Mouse (Mus musculus) left cerebral cortex, postnatal 36 days (tissue): ENCODE measurements around the gene Mthfsd. TPM values are rescaled to one million over a fixed set of nuclear protein-coding genes. Genes with fewer than 3 reads are reported as not detected.

ENCODE experiments used
- DNase-seq, 2 experiments: peaks; one replicate each; pipeline ENCODE4 v3.0.0; 2021 to 2022; ENCODE audit warnings: low spot score in 2 of 2, mixed read lengths in 1 of 2
- intact Hi-C: fragments of 180-260 bp; cut with DNase I; formaldehyde crosslinking; loops from one replicate; pipeline ENCODE4 v1.15.1; 2025
- total RNA-seq, 2 experiments: library from RNA; stranded (reverse); gene quantifications; 2 replicates each; pipeline ENCODE4 v1.2.3; 2021

Mthfsd gene
- total RNA-seq, 2 experiments from 2014 or later, result 39.1 to 41.1 TPM

DNA sequence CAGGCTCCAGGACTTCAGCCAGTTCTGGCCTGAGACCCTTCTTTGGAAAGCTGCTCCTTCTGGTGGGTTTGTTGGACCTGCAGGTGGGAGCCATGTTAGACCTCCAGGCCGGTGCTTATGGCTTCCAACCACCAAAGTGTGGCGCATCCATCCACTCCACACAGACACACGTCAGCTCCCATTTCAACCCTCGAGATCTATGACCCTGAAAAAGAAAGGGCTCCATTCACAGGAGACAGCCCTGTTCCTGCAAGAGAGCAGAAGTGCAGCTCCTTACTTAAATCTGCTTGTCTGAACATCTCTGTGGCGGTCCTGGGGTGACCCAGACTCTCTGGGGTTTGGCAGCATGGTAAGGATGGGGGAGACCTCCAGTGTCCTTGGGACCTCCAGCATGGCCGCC is 14.7 kb downstream of the Mthfsd start:
- intact Hi-C loops, result loop anchor here (5.0 kb wide), 1 partner anchor 416 kb away; no protein-coding TSS in a partner anchor
- no peak for DNase-seq

- intact Hi-C loops, result loop anchor here (1.0 to 5.0 kb wide), 2 partner anchors 271 to 415 kb away; no protein-coding TSS in a partner anchor
- DNase-seq, result peak; percentile 70 to 80
Observed at GRCm38 (mm10) chr8:121092627-121093026, 15.6 kb downstream of the Mthfsd start.

DNA sequence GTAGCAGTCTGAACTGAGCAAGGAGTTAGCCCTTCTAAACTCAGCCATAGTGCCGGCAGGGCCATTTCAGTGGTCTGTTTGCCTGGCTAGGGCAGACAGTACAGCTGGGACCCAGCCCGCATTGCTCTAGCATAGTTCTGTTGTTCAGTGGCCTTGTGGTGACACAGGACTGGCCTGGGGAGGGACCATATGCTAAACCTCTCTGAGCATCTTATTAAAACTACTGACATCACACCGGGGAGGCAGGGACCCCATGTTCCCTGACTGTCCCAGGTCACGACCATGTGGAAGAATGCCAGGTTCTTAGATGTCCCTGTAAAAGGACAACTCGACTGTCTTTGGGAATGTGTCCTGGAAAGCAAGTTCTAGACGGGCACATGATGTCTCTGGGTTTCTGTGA is 16.1 kb downstream of the Mthfsd start:
- intact Hi-C loops, result loop anchor here (1.0 to 5.0 kb wide), 2 partner anchors 271 to 415 kb away; no protein-coding TSS in a partner anchor
- DNase-seq, result no peak

DNA sequence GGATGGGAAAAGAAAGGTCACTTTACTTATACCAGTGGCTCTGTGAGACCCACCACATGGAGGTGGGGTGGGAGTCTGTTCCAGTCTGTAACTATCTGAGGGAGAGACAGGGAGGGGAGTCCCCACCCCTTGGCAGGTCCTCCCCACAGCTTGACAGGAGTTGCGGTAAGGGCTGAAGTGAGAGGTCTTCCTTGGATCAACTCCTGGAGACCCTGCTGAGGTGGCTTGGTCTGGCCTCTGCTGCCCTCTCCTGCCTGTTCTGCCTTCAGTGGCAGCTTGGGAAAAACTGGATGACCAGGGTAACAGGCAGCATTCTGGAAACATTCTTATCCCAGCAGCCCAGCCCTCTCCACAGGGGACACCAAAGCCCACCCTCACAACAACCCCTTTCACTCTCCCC is 17.5 kb downstream of the Mthfsd start:
- intact Hi-C loops, result loop anchor here (5.0 kb wide), 1 partner anchor 413 kb away; no protein-coding TSS in a partner anchor
- DNase-seq, result no peak

DNA sequence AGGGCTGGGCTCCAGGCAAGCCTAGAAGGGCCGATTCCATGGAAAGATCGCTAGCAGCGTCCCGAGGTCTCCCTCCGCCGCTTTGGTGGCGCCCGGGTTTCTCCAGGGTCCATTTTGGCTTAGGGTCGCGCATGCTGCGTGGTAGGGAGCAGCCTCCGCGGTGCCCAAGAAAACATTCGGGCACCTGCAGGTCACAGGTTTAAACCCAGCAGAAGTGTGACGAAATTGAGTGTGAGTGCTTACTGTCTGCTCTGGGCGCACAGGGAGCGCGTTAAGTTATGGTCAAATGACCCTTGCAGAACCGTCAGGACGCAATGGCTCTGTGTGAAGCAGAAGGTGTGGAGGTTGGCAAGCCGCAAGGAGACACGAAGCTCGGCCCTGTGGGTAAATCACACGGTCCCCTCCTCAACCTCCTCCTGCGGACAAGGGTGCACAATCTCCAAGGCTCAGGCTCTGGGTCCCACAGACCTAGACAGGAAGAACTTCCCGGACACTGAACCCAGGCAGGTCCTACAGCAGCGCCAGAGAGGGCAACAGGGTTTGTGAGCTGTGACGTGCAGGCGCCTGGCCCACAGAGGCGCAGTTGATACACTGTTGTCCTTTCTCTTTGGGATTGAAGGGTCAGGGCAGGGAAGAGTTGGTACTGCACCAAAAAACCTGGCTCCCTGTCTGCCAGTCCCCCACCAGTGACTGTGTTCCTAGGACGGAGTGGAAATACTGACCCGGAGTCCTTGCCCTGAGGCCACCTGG is 18.4 kb downstream of the Mthfsd start:
- intact Hi-C loops, result loop anchor here (5.0 kb wide), 1 partner anchor 413 kb away; no protein-coding TSS in a partner anchor

DNA sequence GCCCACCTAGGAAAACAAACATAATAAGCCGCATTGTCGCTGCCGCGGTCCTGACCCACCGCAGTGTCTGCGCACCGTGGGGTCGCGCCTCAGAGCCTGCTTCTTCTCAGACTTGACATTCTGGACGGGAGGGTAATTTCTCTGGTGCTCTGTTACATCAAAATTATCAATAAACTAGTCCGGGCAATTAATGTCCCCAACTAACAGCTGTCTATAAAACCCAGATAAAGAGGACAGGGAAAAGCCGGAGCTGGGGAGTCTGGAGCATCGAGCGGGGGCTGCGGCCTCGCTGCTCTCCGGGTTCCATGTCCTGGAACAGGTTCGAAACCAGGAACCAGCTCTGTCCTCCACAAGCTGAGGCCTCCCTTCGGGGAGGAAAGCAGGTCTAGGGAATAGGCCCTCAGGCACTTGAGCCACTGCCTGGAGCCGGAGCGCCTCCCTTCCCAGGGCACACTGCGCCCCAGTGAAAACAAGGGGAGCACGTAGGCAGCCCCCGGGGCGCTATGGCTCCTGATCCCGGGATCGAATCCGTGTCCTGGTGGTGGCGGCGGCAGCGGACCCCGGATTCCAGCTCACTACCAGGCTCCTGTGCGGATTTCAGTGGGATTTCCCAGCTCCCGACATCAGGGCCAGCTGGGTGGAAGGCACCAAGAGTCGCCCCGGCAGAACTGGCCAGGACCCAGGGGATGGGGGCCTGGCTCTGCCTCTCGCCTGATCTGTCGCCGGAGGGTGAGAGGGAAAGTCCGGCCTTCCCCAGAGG is 19.1 kb downstream of the Mthfsd start:
- intact Hi-C loops, result no loop called here
- DNase-seq, result no peak

More for the DNA sequence above, 18.4 kb downstream of the Mthfsd start:
- no peak for DNase-seq

DNA sequence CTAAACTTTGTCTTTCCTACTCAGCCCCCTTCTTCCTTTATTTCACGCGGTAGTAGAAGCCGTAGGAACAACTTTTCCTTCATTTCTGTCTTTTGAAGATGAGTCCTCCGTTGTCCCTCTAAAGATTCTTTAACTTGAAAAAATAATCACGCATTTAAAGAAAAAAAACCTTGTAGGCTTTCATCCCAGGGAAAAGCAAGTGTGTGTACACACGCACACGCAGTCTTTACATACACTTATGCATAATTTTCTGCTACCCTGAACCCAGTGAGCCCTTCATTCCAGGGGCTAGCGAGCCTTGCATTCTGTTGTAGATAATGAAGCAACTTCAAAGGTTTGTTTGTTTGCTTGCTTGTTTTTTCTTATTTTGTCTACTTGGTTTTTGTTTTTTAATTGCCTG is 19.9 kb downstream of the Mthfsd start:
- intact Hi-C loops, result no loop called here
- DNase-seq, result no peak

GRCm38 (mm10) chr8:121086004-121086900 is 21.9 kb downstream of the Mthfsd start:
- intact Hi-C loops, result no loop called here
- DNase-seq, result no peak

GRCm38 (mm10) chr8:121085561-121085960 is 22.6 kb downstream of the Mthfsd start:
- DNase-seq, result no peak
- intact Hi-C loops, result no loop called here

GRCm38 (mm10) chr8:121085011-121085410 is 23.2 kb downstream of the Mthfsd start:
- intact Hi-C loops, result no loop called here
- no peak for DNase-seq

DNA sequence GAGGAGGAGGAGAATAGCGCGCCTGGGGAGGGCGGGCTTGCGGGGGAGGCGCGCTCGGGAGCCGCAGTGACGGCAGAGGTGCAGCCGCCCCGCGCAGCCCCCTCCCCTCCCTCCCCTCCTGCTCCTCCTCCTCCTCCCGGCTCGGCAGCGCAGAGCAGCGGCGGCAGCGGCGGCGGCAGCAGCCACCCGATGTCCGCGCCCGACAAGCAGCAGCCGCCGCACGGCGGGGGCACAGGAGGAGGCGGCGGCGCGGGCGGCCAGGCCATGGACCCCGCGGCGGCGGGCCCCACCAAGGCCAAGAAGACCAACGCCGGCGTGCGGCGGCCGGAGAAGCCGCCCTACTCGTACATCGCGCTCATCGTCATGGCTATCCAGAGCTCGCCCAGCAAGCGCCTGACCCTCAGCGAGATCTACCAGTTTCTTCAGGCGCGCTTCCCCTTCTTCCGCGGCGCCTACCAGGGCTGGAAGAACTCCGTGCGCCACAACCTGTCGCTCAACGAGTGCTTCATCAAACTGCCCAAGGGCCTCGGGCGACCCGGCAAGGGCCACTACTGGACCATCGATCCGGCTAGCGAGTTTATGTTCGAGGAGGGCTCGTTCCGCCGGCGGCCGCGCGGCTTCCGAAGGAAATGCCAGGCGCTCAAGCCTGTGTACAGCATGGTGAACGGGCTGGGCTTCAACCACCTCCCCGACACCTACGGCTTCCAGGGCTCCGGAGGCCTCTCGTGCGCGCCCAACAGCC is 23.8 kb downstream of the Mthfsd start, which contains the start of gene Foxf1:
Gene Foxf1, plus strand, starts transcription at position 177 of the 742 bp plus-strand sequence.
- intact Hi-C loops, result loop anchor here (5.0 kb wide), 2 partner anchors 112 to 197 kb away; no protein-coding TSS in a partner anchor
- no peak for DNase-seq

- DNase-seq, result no peak
- intact Hi-C loops, result loop anchor here (5.0 kb wide), 2 partner anchors 112 to 197 kb away; no protein-coding TSS in a partner anchor
Observed at GRCm38 (mm10) chr8:121083936-121084209, 24.3 kb downstream of the Mthfsd start.

DNA sequence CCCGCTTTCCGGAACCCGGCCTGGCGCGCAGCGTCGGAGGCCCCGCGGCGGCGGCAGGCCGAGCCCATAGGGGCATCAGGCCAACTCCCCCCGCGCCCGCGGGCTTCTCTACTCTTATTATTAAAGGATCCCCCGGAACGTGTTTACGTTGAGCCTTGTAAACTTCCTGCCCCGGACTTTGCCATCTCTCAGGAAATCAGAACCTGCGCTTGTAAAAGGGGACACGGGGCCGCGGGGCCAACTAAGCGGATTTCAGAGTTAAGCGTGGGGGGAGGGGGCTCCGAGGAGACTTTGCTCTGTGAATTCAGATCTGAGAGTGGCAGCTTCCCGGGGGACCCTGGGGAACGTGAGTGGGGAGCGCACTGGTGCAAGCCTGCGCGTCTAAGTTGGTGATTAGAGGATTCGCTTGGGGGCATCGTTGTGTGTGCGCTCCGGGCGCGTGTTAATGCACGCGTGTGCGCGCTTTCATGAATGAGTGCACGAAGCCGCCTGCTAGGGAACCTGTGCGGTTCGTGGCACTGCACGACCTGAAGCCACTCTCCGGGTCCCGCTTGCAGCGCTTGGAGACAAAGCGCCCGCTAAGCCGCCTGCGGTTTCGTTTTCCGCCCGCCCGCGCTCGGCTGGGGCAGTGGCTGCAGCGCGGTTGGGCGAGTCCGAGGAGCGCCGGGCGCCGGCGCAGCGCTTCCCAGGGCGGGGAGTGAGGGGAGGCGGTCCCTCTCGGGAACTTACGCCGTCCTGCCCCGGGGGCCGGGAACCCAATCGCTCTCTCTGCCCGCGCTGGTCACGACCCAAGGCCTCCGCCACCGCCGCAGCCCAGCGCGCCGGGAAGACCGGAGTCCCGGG is 24.9 kb downstream of the Mthfsd start:
- intact Hi-C loops, result loop anchor here (5.0 kb wide), 2 partner anchors 111 to 196 kb away; no protein-coding TSS in a partner anchor
- DNase-seq, result peak; percentile 34 to 35

DNA sequence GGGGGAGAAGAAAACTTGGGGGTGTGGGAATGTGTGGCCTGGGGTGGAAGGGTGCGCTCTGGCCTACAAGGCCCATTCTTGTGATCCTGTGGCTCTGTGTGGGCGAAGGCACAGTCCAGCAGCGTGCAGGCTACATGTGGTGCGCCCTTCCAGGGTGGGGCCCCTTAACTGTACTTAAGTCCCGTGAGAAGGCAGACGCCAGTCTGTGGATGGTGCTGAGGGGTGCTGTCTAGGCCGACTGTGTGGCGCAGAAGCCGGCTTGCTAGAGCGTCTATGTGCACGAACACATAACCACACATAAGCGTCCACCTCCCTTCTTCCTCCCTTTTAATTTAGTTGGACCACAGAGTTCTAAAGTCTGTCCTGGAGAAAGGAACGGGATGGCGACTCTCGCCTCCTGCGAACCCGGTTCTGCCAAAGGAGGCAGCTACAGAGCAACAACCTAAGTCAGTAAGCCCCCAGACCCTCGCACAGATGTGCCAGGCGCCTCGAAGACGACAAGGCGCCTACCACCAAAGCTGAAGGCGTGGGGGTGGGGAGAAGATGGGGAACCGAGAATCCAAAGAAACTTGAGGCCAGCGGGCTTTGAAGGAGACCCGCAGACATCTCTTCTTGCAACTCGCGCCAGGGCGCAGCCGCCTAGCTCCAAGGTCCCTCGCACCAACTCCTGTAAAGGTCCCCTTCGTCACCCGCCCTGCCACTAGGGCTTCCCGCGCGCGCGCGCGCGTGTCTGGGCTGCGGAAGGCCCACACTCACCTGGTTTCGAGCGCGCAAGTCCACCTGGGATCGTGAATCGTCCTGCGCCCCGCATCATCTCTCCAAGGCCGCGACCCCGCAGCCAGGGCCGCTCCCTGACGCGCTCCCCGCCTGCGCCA is 25.7 kb downstream of the Mthfsd start:
- intact Hi-C loops, result loop anchor here (5.0 kb wide), 2 partner anchors 110 to 195 kb away; no protein-coding TSS in a partner anchor

DNA sequence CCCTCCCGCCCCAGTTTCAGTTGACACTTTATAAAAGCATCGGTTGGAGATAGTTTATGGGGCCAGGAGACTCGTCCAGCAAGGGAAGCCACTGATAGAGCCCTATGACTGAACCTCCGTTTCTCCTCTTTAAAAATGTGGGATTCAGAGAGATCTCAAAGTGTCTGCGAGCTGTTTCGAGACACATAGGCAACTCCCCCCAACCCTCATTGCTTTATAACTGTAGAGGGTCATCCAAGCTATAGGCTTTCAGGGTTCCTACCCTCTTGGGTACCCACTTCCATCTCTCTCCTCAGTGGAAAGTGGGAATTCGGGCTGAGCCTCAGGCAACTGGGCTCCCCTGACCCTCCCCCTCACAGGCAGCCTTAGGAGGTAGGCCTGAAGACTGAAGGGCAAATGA is 26.8 kb downstream of the Mthfsd start:
- no peak for DNase-seq
- intact Hi-C loops, result loop anchor here (5.0 kb wide), 2 partner anchors 109 to 194 kb away; no protein-coding TSS in a partner anchor

More for the DNA sequence above, 25.7 kb downstream of the Mthfsd start:
- DNase-seq, result no peak

- intact Hi-C loops, result loop anchor here (5.0 kb wide), 2 partner anchors 108 to 193 kb away; no protein-coding TSS in a partner anchor
- DNase-seq, result no peak
Observed at GRCm38 (mm10) chr8:121080361-121081090, 27.7 kb downstream of the Mthfsd start.
